Mouse (Mus musculus) hindbrain, embryonic 12.5 days (tissue): ENCODE measurements at regions not wholly inside any gene's neighbourhood (a gene's known extent, or its start where the extent isn't known, plus 50 kb on each side); places are given as distances from the start of the nearest gene placed in this dataset. TPM values are rescaled to one million over a fixed set of nuclear protein-coding genes. Genes with fewer than 3 reads are reported as not detected.

Experiments used
- ATAC-seq: fragments of 200-750 bp; cut with Nextera tagmentation; 2 replicates; pipeline ENCODE4 v1.8.0; 2017; ENCODE audit warnings: moderate TSS enrichment; ENCODE audit not compliant: low FRiP score
- H3K27ac ChIP-seq: fragments of 300-500 bp; sonication (generic); 2 replicates; pipeline ENCODE4 v1.5.1; 2016; ENCODE audit warnings: mild to moderate bottlenecking
- H3K27me3 ChIP-seq: fragments of 300-500 bp; sonication (generic); 2 replicates; pipeline ENCODE4 v1.6.1; 2016; ENCODE audit warnings: mild to moderate bottlenecking
- H3K36me3 ChIP-seq: fragments of 300-500 bp; sonication (generic); 2 replicates; pipeline ENCODE4 v1.6.1; 2016; ENCODE audit warnings: mild to moderate bottlenecking
- H3K4me1 ChIP-seq: fragments of 300-500 bp; sonication (generic); 2 replicates; pipeline ENCODE4 v1.6.1; 2016
- H3K4me2 ChIP-seq: fragments of 300-500 bp; sonication (generic); replicated peaks from 2 replicates; pipeline ENCODE4 v1.6.1; 2016; ENCODE audit warnings: mild to moderate bottlenecking
- H3K4me3 ChIP-seq: fragments of 300-500 bp; sonication (generic); 2 replicates; pipeline ENCODE4 v1.5.1; 2016; ENCODE audit warnings: mild to moderate bottlenecking
- H3K9ac ChIP-seq: fragments of 300-500 bp; sonication (generic); 2 replicates; pipeline ENCODE4 v1.6.1; 2016; ENCODE audit warnings: mild to moderate bottlenecking, moderate library complexity
- H3K9me3 ChIP-seq: fragments of 300-500 bp; sonication (generic); replicated peaks from 2 replicates; pipeline ENCODE4 v1.6.1; 2016; ENCODE audit warnings: mild to moderate bottlenecking
- WGBS: fragments of 180-500 bp; shearing (Covaris S2); methylation state at CpG from one replicate; pipeline ENCODE4 v1.1.7; 2016; 5-methylcytosine and 5-hydroxymethylcytosine counted together
- microRNA-seq: library from miRNA; unstranded; fragments of <30 nt; microRNA quantifications from one replicate; pipeline ENCODE4, GENCODE M21; 2017

DNA sequence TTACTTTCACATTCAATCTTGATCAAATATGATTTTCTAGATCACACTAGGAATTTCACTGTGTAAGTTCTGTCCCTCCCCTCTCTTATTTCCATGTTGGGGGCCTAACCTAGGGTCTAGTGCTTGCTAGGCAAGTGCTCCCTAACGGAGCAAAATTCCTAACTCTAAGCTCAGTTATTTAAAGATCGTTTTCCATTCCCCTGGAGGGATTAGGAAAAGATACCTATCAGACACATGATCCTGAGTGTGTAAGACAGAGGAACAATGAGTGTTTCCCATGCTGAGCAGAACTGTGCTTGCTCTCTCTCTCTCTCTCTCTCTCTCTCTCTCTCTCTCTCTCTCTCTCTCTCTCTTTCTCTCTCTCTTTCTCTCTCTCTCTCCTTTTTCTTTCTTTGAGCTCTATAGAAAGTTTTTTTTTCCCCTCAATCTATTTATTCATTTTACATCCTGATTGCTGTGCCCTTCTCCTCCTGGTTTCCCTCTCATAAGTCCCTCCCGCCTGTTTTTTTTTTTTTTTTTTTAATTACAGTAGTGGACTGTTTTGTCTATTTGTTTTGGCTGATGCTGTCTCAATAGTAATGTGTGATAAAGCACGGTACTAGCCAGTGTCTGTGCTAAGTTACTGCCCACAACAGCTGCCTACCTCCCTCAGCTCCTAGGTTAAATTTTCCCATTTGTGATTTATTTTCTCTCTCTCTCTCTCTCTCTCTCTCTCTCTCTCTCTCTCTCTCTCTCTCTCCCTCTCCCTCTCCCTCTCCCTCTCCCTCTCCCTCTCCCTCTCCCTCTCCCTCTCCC lies 69.5 kb upstream of the Pbx1 start:
- Histone ChIP-seq H3K9me3 (no peaks in the 10 kb centered on the region), H3K9ac (no peak overlapping the region), H3K4me2 (no peak overlapping the region), H3K27ac (no peak overlapping the region), H3K4me3 (no peak overlapping the region), H3K27me3 (no peaks in the 10 kb centered on the region), H3K36me3 (no peaks in the 10 kb centered on the region), H3K4me1 (0 out of 2 replicates have a peak, but pooled peaks cover 2% of the 10 kb centered on the region)
- 56% methylated on average over 3 of the region's 4 CpGs for WGBS
- no peak for ATAC-seq

DNA sequence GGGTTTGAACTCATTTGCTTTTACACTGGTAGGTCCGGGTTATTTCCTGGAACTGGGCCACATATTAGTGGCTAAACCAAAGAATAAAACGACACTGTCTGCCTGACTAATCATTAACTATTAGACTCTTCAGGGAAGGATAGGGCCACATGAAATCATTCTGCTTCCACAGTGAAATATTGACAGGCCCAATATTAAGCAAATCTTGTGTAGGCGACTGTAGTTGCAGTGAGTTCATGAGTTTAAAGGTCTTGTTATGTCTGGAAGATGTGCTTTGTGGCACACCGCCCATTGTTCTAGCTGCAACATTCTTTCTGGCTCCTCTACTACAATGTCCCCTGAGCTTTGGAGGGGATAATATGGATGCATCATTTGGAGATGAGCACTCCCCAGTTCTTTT lies 65.7 kb upstream of the Pbx1 start:
- H3K36me3 ChIP-seq = no peaks in the 10 kb centered on the region

DNA sequence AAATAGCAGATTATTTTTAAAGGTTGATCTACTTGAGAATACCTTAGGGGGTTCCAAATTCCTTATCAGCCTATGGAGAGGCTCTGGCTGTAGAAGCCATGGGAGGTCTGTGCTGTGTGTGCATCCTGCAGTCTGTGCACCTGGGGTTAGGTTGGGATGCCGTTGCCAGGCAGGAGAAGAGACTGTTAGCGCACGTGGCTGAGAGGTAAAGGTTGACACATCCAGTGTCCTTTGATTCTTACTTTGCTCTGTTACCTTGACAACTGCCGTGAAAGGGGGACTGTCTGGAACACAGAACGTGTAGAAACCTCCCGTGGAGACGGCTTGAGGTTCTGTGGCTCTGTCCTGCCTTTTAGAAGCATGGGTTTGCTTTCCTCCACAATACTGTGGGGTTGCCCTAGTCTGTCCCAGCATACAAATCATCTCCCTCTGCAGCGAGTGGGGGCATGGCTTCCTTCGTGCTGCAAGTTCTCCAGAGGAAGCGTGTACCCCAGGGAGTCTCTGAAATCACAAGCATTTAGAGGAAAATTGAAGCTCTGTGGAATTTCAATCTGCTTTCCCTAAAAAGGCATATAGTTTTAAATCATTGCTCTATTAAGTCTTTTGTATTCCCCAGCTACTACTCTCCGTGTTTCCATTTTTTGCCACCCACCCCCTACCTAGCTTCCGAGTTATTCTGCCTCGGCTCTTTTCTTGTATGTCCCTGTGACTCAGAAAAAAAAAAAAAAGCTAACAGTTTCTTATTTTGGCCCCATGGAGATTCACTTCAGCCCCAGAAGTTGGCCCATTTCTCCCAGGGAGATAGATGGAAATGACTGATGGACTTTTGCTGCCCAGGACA lies 63.8 kb upstream of the Pbx1 start:
- Histone ChIP-seq H3K4me2 (no peak overlapping the region), H3K9ac (no peak overlapping the region), H3K27ac (no peak overlapping the region), H3K4me1 (no peaks in the 10 kb centered on the region; the same call in 1 of the 2 replicates), H3K9me3 (no peaks in the 10 kb centered on the region), H3K4me3 (no peak overlapping the region), H3K27me3 (no peaks in the 10 kb centered on the region), H3K36me3 (no peaks in the 10 kb centered on the region)
- WGBS = 37% methylated on average over 13 of the region's 13 CpGs
- 0 out of 2 replicates have a peak, but pooled peaks have one; percentile 38 for ATAC-seq

More for the DNA sequence above, 65.7 kb upstream of the Pbx1 start:
- no peak overlapping the region for H3K4me2 ChIP-seq
- no peak for ATAC-seq
- no peak overlapping the region for H3K27ac ChIP-seq
- H3K27me3 ChIP-seq = no peaks in the 10 kb centered on the region
- peaks cover 2% of the 10 kb centered on the region; the same call in 1 of the 2 replicates for H3K4me1 ChIP-seq
- 84% methylated on average over 4 of the region's 4 CpGs for WGBS
- H3K4me3 ChIP-seq = no peak overlapping the region
- no peak overlapping the region for H3K9ac ChIP-seq
- no peaks in the 10 kb centered on the region for H3K9me3 ChIP-seq

DNA sequence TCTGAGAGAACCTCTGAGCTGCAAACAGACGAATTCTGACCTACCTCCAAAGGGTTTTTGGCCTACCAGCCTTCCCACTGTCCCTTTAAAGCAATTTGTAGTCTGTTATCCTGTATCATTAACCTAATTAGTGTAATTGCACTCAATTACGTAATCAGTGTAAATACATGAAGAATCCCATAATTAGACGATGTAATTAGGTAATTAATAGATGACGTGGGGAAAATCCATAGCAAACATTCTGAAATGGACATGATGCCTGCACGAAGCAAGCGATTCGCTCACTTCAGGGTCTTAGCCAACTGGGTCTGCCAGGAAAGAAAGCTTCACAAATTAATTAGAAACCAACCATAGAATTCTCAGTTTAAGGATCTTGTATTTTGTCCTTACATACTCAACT lies 55.4 kb upstream of the Pbx1 start:
- ATAC-seq = no peak
- WGBS = 90% methylated on average over 7 of the region's 7 CpGs
- H3K27ac ChIP-seq = no peak overlapping the region

DNA sequence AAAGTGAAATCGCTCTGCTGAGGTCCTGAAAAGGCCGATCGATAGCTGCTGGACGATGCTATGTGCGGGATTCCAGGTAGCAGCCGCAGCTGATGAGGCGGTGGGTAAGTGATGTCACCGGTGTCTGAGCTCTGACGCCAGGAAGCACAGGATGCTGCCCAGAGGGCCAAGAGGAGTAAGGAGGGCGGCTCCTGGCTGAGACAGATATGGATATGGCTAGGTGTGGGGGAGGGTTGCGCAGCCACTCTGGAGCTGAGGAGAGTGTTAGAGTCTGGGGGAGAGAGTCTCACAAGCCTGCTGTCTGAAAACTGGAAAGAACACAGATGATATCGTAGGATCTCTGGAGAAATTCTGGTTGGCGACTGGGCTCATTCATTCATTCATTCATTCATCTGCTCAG lies 51.6 kb upstream of the Pbx1 start:
- 83% methylated on average over 13 of the region's 13 CpGs for WGBS
- Histone ChIP-seq H3K27ac (no peak overlapping the region), H3K9me3 (no peaks in the 10 kb centered on the region)

More for the DNA sequence above, 55.4 kb upstream of the Pbx1 start:
- Histone ChIP-seq H3K9me3 (no peaks in the 10 kb centered on the region), H3K4me2 (no peak overlapping the region), H3K36me3 (no peaks in the 10 kb centered on the region), H3K27me3 (no peaks in the 10 kb centered on the region), H3K9ac (no peak overlapping the region), H3K4me3 (no peak overlapping the region), H3K4me1 (no peaks in the 10 kb centered on the region)

More for the DNA sequence above, 51.6 kb upstream of the Pbx1 start:
- Histone ChIP-seq H3K4me2 (no peak overlapping the region), H3K9ac (no peak overlapping the region), H3K4me1 (no peaks in the 10 kb centered on the region), H3K4me3 (no peak overlapping the region), H3K36me3 (no peaks in the 10 kb centered on the region), H3K27me3 (no peaks in the 10 kb centered on the region)
- ATAC-seq = no peak

Small RNAs in the stretch of these regions (microRNA-seq; reads per million reads assigned to microRNA genes)
- gene Mir6348 = not detected
- not detected for gene Mir6354
